Mouse (Mus musculus) liver, embryonic 15.5 days (tissue): ENCODE measurements around the gene Cd164. TPM values are rescaled to one million over a fixed set of nuclear protein-coding genes. Genes with fewer than 3 reads are reported as not detected.
A peak's percentile ranks its signal among the peaks of the same experiment; 100 is the strongest.

Experiments
- ATAC-seq: fragments of 200-750 bp; cut with Nextera tagmentation; 2 replicates; pipeline ENCODE4 v1.8.0; 2017; ENCODE audit warnings: moderate number of reproducible peaks, mild to moderate bottlenecking, moderate library complexity; ENCODE audit not compliant: insufficient read depth
- H3K27ac ChIP-seq: fragments of 300-500 bp; sonication (generic); replicated peaks from 2 replicates; pipeline ENCODE4 v1.5.1; 2015; ENCODE audit warnings: mild to moderate bottlenecking, inconsistent platforms
- H3K27me3 ChIP-seq: fragments of 300-500 bp; sonication (generic); 2 replicates; pipeline ENCODE4 v1.6.1; 2015; ENCODE audit warnings: mild to moderate bottlenecking, inconsistent platforms
- H3K36me3 ChIP-seq: fragments of 300-500 bp; sonication (generic); replicated peaks from 2 replicates; pipeline ENCODE4 v1.6.1; 2015; ENCODE audit warnings: moderate library complexity, mild to moderate bottlenecking, inconsistent platforms
- H3K4me1 ChIP-seq: fragments of 300-500 bp; sonication (generic); replicated peaks from 2 replicates; pipeline ENCODE4 v1.6.1; 2015; ENCODE audit warnings: inconsistent platforms
- H3K4me2 ChIP-seq: fragments of 300-500 bp; sonication (generic); 2 replicates; pipeline ENCODE4 v1.6.1; 2015; ENCODE audit warnings: moderate library complexity, mild to moderate bottlenecking, inconsistent platforms
- H3K4me3 ChIP-seq: fragments of 300-500 bp; sonication (generic); replicated peaks from 2 replicates; pipeline ENCODE4 v1.5.1; 2015; ENCODE audit warnings: mild to moderate bottlenecking, inconsistent platforms
- H3K9ac ChIP-seq: fragments of 300-500 bp; sonication (generic); 2 replicates; pipeline ENCODE4 v1.6.1; 2015; ENCODE audit warnings: moderate library complexity, mild to moderate bottlenecking, inconsistent platforms
- H3K9me3 ChIP-seq: fragments of 300-500 bp; sonication (generic); replicated peaks from 2 replicates; pipeline ENCODE4 v1.6.1; 2016; ENCODE audit warnings: inconsistent platforms
- WGBS: fragments of 180-500 bp; shearing (Covaris S2); methylation state at CpG from one replicate; pipeline ENCODE4 v1.1.7; 2015; ENCODE audit warnings: mixed read lengths; ENCODE audit not compliant: insufficient replicate concordance; 5-methylcytosine and 5-hydroxymethylcytosine counted together
- polyA plus RNA-seq: library from polyadenylated mRNA; unstranded; fragments of >200 nt; fragmentation: Nextera tagmentation; extraction: Ambion mirVana; gene quantifications from 2 replicates; pipeline ENCODE4 v1.2.1, GENCODE M21; 2015

Gene Cd164
- polyA plus RNA-seq, 1 experiment from 2014 or later, result 61.8 TPM

GRCm38 (mm10) chr10:41552319-41552718 lies 33.1 kb downstream of the Cd164 start:
- Histone ChIP-seq H3K4me3 (no peak overlapping the region), H3K36me3 (no peaks in the 10 kb centered on the region), H3K27me3 (no peaks in the 10 kb centered on the region), H3K4me1 (peaks cover 6% of the 10 kb centered on the region; the same call in 1 of the 2 replicates), H3K9me3 (no peaks in the 10 kb centered on the region; the same call in 1 of the 2 replicates), H3K27ac (no peak overlapping the region), H3K4me2 (no peak overlapping the region), H3K9ac (no peak overlapping the region)
- no peak for ATAC-seq
- 12% methylated on average over 3 of the region's 3 CpGs for WGBS

DNA sequence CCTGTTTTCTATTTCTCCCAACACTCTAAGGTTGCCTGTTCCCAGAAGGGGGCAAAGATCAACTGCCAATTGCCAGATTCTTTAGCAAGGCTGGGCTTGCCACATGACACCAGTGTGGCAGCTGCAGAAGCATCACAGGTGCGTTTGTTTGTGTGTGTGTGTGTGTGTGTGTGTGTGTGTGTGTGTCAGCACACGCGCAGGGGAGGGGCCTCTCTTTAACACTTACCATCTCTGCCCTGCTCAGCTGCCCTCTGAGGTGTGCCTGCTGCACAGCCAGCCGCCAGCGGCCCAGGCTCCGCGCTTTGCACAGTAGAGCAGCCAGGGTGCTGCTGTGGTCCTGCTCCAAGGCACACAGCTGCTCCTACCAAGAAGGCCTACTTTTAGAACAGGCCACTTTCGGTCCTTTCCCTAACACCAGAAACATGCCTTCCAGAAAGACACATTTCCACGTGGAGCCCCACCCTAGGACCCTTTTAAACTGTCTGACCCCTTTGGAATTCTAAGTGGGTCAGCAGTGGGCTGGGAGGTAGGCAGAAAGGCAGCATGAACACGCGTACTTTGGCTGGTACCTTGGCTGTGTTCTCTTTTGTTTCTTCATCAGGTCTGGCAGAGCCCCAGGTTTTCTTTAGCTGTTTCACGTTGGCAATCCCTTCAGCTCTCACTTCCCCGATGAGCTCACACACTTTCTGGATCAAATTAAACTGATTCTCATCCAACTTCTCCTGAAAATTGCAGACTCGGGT lies 33.8 kb downstream of the Cd164 start:
- H3K27me3 ChIP-seq, result no peaks in the 10 kb centered on the region
- H3K9me3 ChIP-seq, result no peaks in the 10 kb centered on the region; the same call in 1 of the 2 replicates
- 56% methylated on average over 14 of the region's 14 CpGs for WGBS
- no peak for ATAC-seq
- peaks cover 6% of the 10 kb centered on the region; the same call in 1 of the 2 replicates for H3K4me1 ChIP-seq
- no peaks in the 10 kb centered on the region for H3K36me3 ChIP-seq
- H3K9ac ChIP-seq, result no peak overlapping the region
- H3K4me2 ChIP-seq, result no peak overlapping the region
- H3K4me3 ChIP-seq, result no peak overlapping the region
- no peak overlapping the region for H3K27ac ChIP-seq

DNA sequence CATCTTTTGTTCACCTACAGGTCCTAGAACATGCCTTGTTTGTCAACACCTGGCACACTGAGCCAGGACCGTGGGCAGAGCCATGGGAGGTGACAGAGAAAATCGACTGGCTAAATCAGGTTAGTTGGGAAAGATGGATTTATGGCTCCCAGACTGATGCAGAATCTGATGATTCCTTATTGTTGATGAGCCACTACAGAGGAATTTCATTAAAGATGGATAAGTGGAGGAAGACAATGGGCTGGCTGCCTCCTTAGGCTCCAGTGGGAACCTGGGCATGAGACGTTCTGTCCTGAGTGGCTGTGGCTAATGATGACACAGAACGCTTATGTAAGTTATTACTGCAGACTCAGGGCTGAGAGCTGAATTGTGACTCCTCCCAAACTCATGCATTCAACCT lies 34.5 kb downstream of the Cd164 start:
- Histone ChIP-seq H3K36me3 (no peaks in the 10 kb centered on the region), H3K9me3 (no peaks in the 10 kb centered on the region; the same call in 1 of the 2 replicates), H3K4me2 (no peak overlapping the region), H3K9ac (no peak overlapping the region), H3K27me3 (no peaks in the 10 kb centered on the region), H3K4me1 (peaks cover 6% of the 10 kb centered on the region; the same call in 1 of the 2 replicates), H3K4me3 (no peak overlapping the region), H3K27ac (no peak overlapping the region)
- ATAC-seq, result no peak
- WGBS, result 61% methylated on average over 4 of the region's 4 CpGs

DNA sequence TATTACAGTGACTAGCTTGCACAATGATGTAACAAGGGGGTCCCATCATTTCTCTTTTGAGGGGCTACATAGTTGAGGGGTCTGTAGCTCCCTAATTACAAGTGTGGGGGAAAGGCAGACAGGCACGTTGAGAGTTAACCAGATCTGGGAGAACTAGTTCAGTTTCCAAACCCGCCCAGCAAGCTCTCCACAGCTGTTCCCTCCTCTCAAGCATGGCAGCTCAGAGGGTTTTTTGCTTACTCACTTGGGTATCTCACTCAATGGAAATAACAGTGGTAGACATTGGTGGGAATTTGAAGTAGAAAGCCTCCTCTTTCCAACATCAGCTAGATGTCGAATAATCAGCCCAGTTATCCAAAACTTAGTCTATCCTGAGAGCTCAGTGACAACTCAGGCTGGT lies 35.9 kb downstream of the Cd164 start:
- Histone ChIP-seq H3K27ac (no peak overlapping the region), H3K4me2 (no peak overlapping the region), H3K9ac (no peak overlapping the region), H3K4me1 (peaks cover 6% of the 10 kb centered on the region; the same call in 1 of the 2 replicates), H3K4me3 (no peak overlapping the region), H3K27me3 (no peaks in the 10 kb centered on the region), H3K9me3 (no peaks in the 10 kb centered on the region), H3K36me3 (no peaks in the 10 kb centered on the region)
- ATAC-seq, result no peak
- whole genome bisulfite sequencing, result 56% methylated on average over 3 of the region's 3 CpGs

DNA sequence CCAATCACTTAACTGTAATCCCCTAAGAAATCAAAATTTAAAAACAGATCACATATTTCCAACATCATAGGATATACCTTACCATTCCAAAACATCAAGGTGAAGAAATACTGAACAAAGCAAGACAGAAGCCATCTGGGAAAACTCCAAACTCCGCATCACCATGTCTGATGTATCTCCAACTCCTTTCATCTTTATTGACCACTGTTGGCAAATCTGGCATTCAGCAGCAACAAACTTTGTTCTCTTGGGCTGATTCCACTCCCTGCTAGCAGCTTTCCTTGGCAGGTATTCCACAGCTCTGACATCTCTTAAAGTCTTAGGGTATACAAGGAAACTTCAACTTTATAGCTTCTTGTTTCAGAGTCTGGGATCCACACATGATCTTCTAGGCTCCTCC lies 39.2 kb downstream of the Cd164 start:
- no peak for ATAC-seq
- Histone ChIP-seq H3K27ac (no peak overlapping the region), H3K27me3 (no peaks in the 10 kb centered on the region), H3K4me2 (no peak overlapping the region), H3K4me3 (no peak overlapping the region), H3K36me3 (no peaks in the 10 kb centered on the region), H3K9me3 (no peaks in the 10 kb centered on the region), H3K9ac (no peak overlapping the region), H3K4me1 (no peaks in the 10 kb centered on the region)
- WGBS, result 69% methylated on average over 1 of the region's 1 CpGs

DNA sequence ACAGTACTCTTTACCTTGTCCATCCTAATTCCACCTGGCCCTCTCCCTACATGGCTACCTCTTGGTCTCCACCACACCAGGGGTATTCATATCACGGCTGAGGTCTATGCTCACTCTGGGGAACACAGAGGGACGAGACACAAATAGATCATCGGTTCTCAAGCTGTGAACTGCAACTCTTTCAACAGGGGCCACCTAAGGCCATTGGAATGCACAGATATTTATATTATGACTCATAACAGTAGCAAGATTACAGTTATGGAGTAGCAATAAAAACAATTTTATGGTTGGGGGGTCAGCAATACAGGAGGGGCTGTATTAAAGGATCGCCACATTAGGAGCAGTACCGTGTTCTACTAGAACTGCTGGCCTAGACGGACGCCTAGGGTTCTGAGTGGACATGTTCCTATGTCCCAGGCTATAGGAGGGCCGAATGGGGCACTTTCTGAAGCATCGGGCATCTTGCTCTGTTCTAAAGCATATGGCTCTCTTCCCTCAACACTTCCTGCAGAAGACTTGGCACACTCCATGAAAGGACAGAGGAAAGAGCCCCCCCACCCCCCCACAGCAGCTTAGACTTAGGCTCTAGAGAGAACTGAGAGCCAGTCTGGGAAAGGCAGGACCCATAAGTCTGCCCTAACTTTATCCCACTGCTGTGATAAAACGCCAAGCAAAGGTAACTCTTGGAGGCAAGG lies 42.6 kb downstream of the Cd164 start:
- Histone ChIP-seq H3K9ac (no peak overlapping the region), H3K27me3 (no peaks in the 10 kb centered on the region; the same call in 1 of the 2 replicates), H3K36me3 (no peaks in the 10 kb centered on the region), H3K4me2 (no peak overlapping the region), H3K27ac (no peak overlapping the region), H3K4me1 (no peaks in the 10 kb centered on the region), H3K9me3 (no peaks in the 10 kb centered on the region), H3K4me3 (no peak overlapping the region)
- 66% methylated on average over 10 of the region's 10 CpGs for WGBS
- no peak for ATAC-seq

DNA sequence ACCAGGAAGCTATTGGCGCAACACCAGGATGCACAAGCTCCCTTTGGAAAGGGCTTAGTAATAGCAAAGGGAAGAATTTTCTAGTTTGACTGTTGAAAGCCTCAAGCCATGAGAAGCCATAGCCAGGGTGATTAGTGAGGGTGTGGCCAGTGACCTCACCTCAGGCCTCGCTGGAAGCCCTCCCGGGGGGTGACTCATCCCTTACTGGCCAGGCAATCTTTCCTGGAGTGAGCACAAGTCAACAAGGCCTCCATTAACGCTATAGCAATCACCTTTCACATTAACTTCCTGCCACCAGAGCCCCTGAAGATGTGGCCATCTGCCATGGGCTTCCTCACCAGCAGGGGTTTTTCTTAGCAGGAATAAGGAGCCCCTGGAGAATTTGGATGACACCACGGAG lies 45.9 kb downstream of the Cd164 start:
- Histone ChIP-seq H3K27ac (no peak overlapping the region), H3K36me3 (no peaks in the 10 kb centered on the region), H3K4me3 (no peak overlapping the region), H3K4me2 (no peak overlapping the region), H3K9ac (no peak overlapping the region), H3K9me3 (no peaks in the 10 kb centered on the region), H3K27me3 (no peaks in the 10 kb centered on the region; the same call in 1 of the 2 replicates), H3K4me1 (no peaks in the 10 kb centered on the region)
- no peak for ATAC-seq
- WGBS, result 24% methylated on average over 5 of the region's 5 CpGs

DNA sequence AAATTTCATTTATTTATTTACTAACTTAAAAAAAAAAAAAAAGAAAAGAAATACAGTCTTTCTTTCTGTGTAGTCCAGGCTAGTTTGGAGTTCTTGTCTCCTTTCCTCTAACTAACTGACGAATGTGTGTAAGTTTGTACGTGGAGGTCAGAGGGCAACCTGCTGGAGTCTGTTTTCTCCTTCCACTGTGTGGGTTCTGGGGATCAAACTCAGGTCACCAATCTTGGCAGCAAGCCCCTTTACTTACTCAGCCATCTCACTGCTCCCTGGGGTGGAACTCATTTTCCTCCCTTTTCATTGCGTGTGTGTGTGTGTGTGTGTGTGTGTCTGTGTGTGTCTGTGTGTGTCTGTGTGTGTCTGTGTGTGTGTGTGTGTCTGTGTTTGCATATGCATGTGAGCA lies 49.1 kb downstream of the Cd164 start:
- 52% methylated on average over 3 of the region's 3 CpGs for WGBS
- H3K9ac ChIP-seq, result no peak overlapping the region
- H3K9me3 ChIP-seq, result no peaks in the 10 kb centered on the region
- H3K27me3 ChIP-seq, result no peaks in the 10 kb centered on the region; the same call in 1 of the 2 replicates
- no peak for ATAC-seq
- no peak overlapping the region for H3K4me3 ChIP-seq
- H3K4me2 ChIP-seq, result no peak overlapping the region
- H3K27ac ChIP-seq, result no peak overlapping the region
- no peaks in the 10 kb centered on the region for H3K36me3 ChIP-seq
- H3K4me1 ChIP-seq, result 0 out of 2 replicates have a peak, but pooled peaks cover 7% of the 10 kb centered on the region

DNA sequence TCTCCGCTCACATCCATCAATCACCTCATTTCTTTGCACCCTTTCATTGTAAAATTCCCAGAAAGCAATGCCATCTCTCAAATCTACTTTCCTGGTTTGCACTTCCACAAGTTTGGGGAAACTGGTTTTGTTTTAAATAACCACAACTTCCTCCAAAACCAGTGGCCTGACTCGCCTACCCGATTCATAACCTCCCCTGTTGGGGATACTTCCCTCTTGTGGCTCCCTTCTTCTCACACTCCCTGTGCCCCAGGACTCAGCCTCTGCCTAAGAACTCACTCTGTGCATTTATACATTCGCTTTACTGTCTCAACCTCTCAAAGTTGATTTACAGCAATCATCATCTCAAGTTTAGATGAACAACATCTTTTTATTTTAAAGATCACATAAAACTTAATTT lies 51.9 kb downstream of the Cd164 start:
- no peak overlapping the region for H3K4me2 ChIP-seq
- H3K9me3 ChIP-seq, result no peaks in the 10 kb centered on the region
- H3K27me3 ChIP-seq, result no peaks in the 10 kb centered on the region; the same call in 1 of the 2 replicates
- H3K4me1 ChIP-seq, result 0 out of 2 replicates have a peak, but pooled peaks cover 14% of the 10 kb centered on the region
- WGBS, result 19% methylated on average over 4 of the region's 4 CpGs
- H3K4me3 ChIP-seq, result no peak overlapping the region
- H3K36me3 ChIP-seq, result no peaks in the 10 kb centered on the region
- H3K9ac ChIP-seq, result no peak overlapping the region
- ATAC-seq, result no peak
- H3K27ac ChIP-seq, result no peak overlapping the region

GRCm38 (mm10) chr10:41572274-41572673 lies 53.1 kb downstream of the Cd164 start:
- Histone ChIP-seq H3K9ac (no peak overlapping the region), H3K4me3 (no peak overlapping the region), H3K27me3 (no peaks in the 10 kb centered on the region), H3K4me2 (no peak overlapping the region), H3K27ac (no peak overlapping the region), H3K36me3 (no peaks in the 10 kb centered on the region), H3K4me1 (0 out of 2 replicates have a peak, but pooled peaks cover 14% of the 10 kb centered on the region), H3K9me3 (no peaks in the 10 kb centered on the region)
- no peak for ATAC-seq
- WGBS, result 43% methylated on average over 4 of the region's 4 CpGs

DNA sequence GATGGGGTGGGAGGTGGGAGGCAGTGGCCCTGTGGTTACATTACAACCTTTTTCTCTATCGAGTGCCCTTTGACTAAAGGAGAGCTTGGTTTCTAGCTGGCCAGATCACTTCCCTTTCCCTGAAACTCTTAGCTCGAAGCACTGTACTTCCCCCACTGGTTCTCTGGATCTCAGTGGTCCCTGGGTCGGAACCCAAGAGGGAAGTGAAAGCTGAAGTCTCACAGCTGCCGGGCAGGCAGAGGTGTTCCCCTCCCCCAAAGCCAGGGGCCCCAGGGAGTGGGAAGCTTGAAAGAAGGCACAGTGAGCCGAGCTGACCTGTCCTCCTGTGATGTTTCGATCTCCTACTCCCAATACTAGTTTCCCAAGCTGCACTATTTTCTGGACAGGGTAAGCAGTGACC lies 54.0 kb downstream of the Cd164 start:
- H3K9ac ChIP-seq, result no peak overlapping the region
- H3K4me2 ChIP-seq, result peak overlapping the region; percentile 18
- no peaks in the 10 kb centered on the region for H3K9me3 ChIP-seq
- H3K27ac ChIP-seq, result no peak overlapping the region
- H3K36me3 ChIP-seq, result no peaks in the 10 kb centered on the region
- no peaks in the 10 kb centered on the region for H3K27me3 ChIP-seq
- no peak overlapping the region for H3K4me3 ChIP-seq
- 4% methylated on average over 6 of the region's 6 CpGs for WGBS
- ATAC-seq, result no peak
- 0 out of 2 replicates have a peak, but pooled peaks cover 14% of the 10 kb centered on the region for H3K4me1 ChIP-seq
